Mouse (Mus musculus) naive thymus-derived CD4-positive, alpha-beta T cell, adult 5 months (primary cell): ENCODE results near the gene Olfr745. TPM values are rescaled to one million over a fixed set of nuclear protein-coding genes. Genes with fewer than 3 reads are reported as not detected.

Source experiments
- polyA plus RNA-seq: library from polyadenylated mRNA; unstranded; fragments of 100-300 nt; shearing (Covaris generic); gene quantifications from one replicate; pipeline ENCODE4 v1.2.1, GENCODE M21; 2017

Olfr745 gene
- not detected for polyA plus RNA-seq

DNA sequence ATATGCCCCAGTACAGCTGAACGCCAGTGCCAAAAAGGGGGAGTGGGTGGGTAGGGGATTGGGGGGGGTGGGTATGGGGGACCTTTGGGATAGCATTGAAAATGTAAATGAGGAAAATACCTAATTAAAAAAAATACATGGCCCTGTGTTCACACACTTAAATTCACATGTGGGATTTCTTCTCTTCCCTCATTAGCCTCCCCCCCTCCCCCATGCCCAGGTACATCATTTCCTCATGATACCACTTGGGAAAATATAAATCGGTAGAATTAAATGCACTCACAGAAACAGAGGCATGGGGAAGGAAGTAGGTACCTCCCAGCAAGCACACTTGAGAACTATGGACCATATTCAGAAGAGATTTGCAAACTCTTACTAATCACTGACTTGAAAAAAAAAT, at the start of gene Olfr745:
Olfr745 (plus strand) TSS at position 301 of the 400 bp plus-strand sequence.

DNA sequence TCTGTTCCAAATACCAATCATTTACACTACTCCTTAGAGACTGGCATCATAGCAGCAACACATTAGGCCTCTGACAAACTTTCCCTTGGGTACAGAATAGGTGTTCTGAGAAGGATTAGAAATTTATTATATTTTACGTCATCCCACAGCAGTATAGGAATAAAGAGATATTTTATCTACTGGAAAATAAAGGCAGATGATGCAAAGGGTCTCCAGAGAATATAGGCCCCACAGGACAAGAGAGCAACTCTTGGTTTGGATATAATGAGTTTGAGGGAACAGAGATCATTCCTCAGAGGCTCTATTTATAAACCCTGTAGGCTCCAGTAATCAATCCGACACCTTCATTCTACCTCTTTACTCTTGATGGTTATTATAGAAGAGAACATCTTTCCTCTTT, 24.6 kb upstream of the Olfr745 start, which contains the start of gene Olfr744:
Olfr744 (plus strand) TSS at position 301 of the 400 bp plus-strand sequence.

DNA sequence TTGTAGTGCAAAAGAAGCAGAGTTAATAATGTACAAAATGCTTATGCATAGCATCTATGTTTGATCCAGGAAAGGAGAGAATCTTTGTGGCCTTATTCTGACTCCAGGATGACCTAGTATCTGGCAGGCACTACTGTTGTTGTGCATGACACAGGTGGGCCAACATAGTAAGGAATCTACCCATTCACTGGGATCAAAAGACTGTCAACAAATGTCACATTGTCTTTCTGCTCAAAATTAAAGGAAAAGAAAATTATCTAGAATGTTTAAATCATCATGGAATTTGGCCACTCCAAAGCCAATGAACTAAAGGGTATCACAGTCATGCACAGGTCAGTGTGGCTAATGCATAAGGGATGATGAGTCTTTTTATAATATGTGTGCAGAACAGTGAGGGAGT, 7.6 kb downstream of the Olfr745 start, which contains the start of gene Olfr746:
Olfr746 (plus strand) TSS at position 301 of the 400 bp plus-strand sequence.

DNA sequence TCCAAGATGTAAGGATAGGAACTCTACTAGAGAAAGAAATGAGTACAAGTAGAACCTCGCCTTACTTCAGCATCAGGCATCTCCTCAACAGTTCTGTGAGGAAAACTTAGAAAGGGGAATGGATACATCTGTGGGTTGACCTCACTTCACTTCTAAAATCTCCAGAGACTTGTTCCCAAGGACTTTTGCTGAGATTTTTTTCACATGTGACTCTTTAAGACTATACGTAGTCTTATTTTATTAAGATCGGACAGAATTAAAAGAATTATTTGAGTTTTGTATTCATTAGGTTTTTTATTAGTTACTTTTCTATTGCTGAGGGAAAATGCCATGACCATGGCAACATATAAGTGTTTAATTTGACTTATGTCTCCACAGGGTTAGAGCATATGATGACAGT, 53.9 kb downstream of the Olfr745 start, which contains the start of gene Olfr747:
Olfr747 (minus strand) TSS at position 101 of the 400 bp plus-strand sequence.

Other genes with a start within 250 kb of the Olfr745 start
- gene Olfr738, start 231.8 kb upstream of the Olfr745 start, polyA plus RNA-seq, result not detected
- not detected for gene Olfr739, start 220.8 kb upstream of the Olfr745 start, polyA plus RNA-seq
- gene Olfr740, start 193.8 kb upstream of the Olfr745 start, polyA plus RNA-seq, result not detected
- gene Olfr741, start 166.7 kb upstream of the Olfr745 start, polyA plus RNA-seq, result not detected
- gene Olfr742, start 135.8 kb upstream of the Olfr745 start, polyA plus RNA-seq, result not detected
- gene Olfr743, start 117.5 kb upstream of the Olfr745 start, polyA plus RNA-seq, result not detected
- not detected for gene Olfr744, start 24.5 kb upstream of the Olfr745 start, polyA plus RNA-seq
- not detected for gene Olfr746, start 7.7 kb downstream of the Olfr745 start, polyA plus RNA-seq
- gene Olfr747, start 53.8 kb downstream of the Olfr745 start, polyA plus RNA-seq, result not detected
- 0.22 TPM for gene Olfr748, start 68.0 kb downstream of the Olfr745 start, polyA plus RNA-seq
- not detected for gene Olfr749, start 105.7 kb downstream of the Olfr745 start, polyA plus RNA-seq
- 87.5 TPM for gene Ttc5, start 146.1 kb downstream of the Olfr745 start, polyA plus RNA-seq
- not detected for gene Ccnb1ip1, start 168.3 kb downstream of the Olfr745 start, polyA plus RNA-seq
- gene Parp2, start 168.5 kb downstream of the Olfr745 start, polyA plus RNA-seq, result 64.7 TPM
- gene Tep1, start 231.2 kb downstream of the Olfr745 start, polyA plus RNA-seq, result 15.7 TPM